Mouse (Mus musculus) liver, embryonic 14.5 days (tissue): ENCODE results near the gene H2-Q1. TPM values are rescaled to one million over a fixed set of nuclear protein-coding genes. Genes with fewer than 3 reads are reported as not detected.
A peak's percentile ranks its signal among the peaks of the same experiment; 100 is the strongest.
"Not testable (repeated sequence)": the region's sequence is repeated elsewhere in the genome, so short reads cannot be mapped to it uniquely, and the experiment has no call there.

Experiments
- ATAC-seq: fragments of 200-750 bp; cut with Nextera tagmentation; 2 replicates; pipeline ENCODE4 v1.8.0; 2017; ENCODE audit warnings: moderate number of reproducible peaks, mild to moderate bottlenecking, moderate library complexity; ENCODE audit not compliant: insufficient read depth
- DNase-seq, 3 experiments: peaks; one replicate each; pipeline ENCODE4 v3.0.0-alpha.2; 2012 to 2013; ENCODE audit warnings: low read depth in 3 of 3, low spot score in 3 of 3
- H3K27ac ChIP-seq: fragments of 300-500 bp; sonication (generic); 2 replicates; pipeline ENCODE4 v1.5.1; 2014; ENCODE audit warnings: moderate library complexity, mild to moderate bottlenecking, control low read depth, inconsistent platforms
- H3K27me3 ChIP-seq: fragments of 300-500 bp; sonication (generic); 2 replicates; pipeline ENCODE4 v1.6.1; 2014; ENCODE audit warnings: mild to moderate bottlenecking, low read length, moderate library complexity; ENCODE audit not compliant: control insufficient read depth, insufficient read depth
- H3K36me3 ChIP-seq: fragments of 300-500 bp; sonication (generic); replicated peaks from 2 replicates; pipeline ENCODE4 v1.6.1; 2014; ENCODE audit warnings: low read depth; ENCODE audit not compliant: control insufficient read depth, insufficient read depth
- H3K4me1 ChIP-seq, 2 experiments: fragments of 200-500 bp in 1 of 2; fragments of 300-500 bp in 1 of 2; sonication (generic) in 1 of 2; replicated peaks; 2 replicates each; pipeline ENCODE4 v1.6.1; 2012 to 2014; ENCODE audit warnings: antibody characterized with exemption in 1 of 2, inconsistent platforms in 1 of 2, low read length in 1 of 2; ENCODE audit not compliant: control insufficient read depth in 2 of 2, insufficient read depth in 2 of 2
- H3K4me2 ChIP-seq: fragments of 300-500 bp; sonication (generic); 2 replicates; pipeline ENCODE4 v1.6.1; 2014; ENCODE audit warnings: low read depth, mild to moderate bottlenecking, control low read depth, moderate library complexity
- H3K4me3 ChIP-seq, 2 experiments: fragments of 200-500 bp in 1 of 2; fragments of 300-500 bp in 1 of 2; sonication (generic) in 1 of 2; 2 replicates each; pipeline ENCODE4 v1.5.1; 2012 to 2014; ENCODE audit warnings: low read depth in 2 of 2, low read length in 2 of 2, mild to moderate bottlenecking in 2 of 2, control low read depth in 1 of 2, inconsistent platforms in 1 of 2, moderate library complexity in 1 of 2; ENCODE audit not compliant: insufficient read depth in 1 of 2
- H3K9ac ChIP-seq: fragments of 300-500 bp; sonication (generic); replicated peaks from 2 replicates; pipeline ENCODE4 v1.6.1; 2014; ENCODE audit warnings: mild to moderate bottlenecking, control low read depth, moderate library complexity
- H3K9me3 ChIP-seq: fragments of 300-500 bp; sonication (generic); 2 replicates; pipeline ENCODE4 v1.6.1; 2016; ENCODE audit warnings: low read length, mixed read lengths; ENCODE audit not compliant: control insufficient read depth
- CTCF ChIP-seq: IDR thresholded peaks from 2 replicates; pipeline ENCODE4 v1.5.1; 2016; ENCODE audit warnings: antibody characterized with exemption, low read depth, control low read depth
- EP300 ChIP-seq: IDR thresholded peaks from 2 replicates; pipeline ENCODE4 v1.6.1; 2016; ENCODE audit warnings: antibody characterized with exemption, low read depth
- WGBS: fragments of 180-500 bp; shearing (Covaris S2); extraction: QIAGEN DNeasy Blood & Tissue Kit; methylation state at CpG from one replicate; pipeline ENCODE4 v1.1.7; 2014; ENCODE audit not compliant: insufficient replicate concordance; 5-methylcytosine and 5-hydroxymethylcytosine counted together
- polyA plus RNA-seq, 2 experiments: library from polyadenylated mRNA; depleted of rRNA in 1 of 2; stranded (reverse) in 1 of 2; unstranded in 1 of 2; fragments of >200 nt; fragmentation: Nextera tagmentation in 1 of 2; extraction: Ambion mirVana in 1 of 2; gene quantifications; 2 replicates each; pipeline versions ENCODE4 v1.2.1 to v1.2.3; 2012 to 2014

H2-Q1 gene
- polyA plus RNA-seq, 2 experiments: 0.50 to 0.58 TPM

GRCm38 (mm10) chr17:35301645-35302258 lies 18.5 kb upstream of the H2-Q1 start:
- TF ChIP-seq CTCF (peak; percentile 96), EP300 (no peak)
- ATAC-seq: no peak
- 18% methylated on average over 13 of the region's 13 CpGs for WGBS
- H3K4me1 ChIP-seq: peaks cover 0 to 3% of the 10 kb centered on the region in 2 experiments; a peak in 2 of 4 replicates
- H3K27ac ChIP-seq: no peak overlapping the region
- H3K27me3 ChIP-seq: no peaks in the 10 kb centered on the region
- H3K36me3 ChIP-seq: no peaks in the 10 kb centered on the region
- DNase-seq: peak; percentile 28 to 52 (median 37)
- H3K4me2 ChIP-seq: no peak overlapping the region
- H3K9ac ChIP-seq: no peak overlapping the region
- H3K9me3 ChIP-seq: no peaks in the 10 kb centered on the region
- no peak overlapping the region for H3K4me3 ChIP-seq

GRCm38 (mm10) chr17:35303271-35303670 lies 16.9 kb upstream of the H2-Q1 start:
- Histone ChIP-seq H3K27me3 (no peaks in the 10 kb centered on the region), H3K4me2 (no peak overlapping the region), H3K4me3 (no peak overlapping the region), H3K4me1 (peaks cover 0 to 3% of the 10 kb centered on the region in 2 experiments; a peak in 2 of 4 replicates), H3K36me3 (no peaks in the 10 kb centered on the region), H3K27ac (no peak overlapping the region), H3K9ac (no peak overlapping the region), H3K9me3 (no peaks in the 10 kb centered on the region)
- DNase-seq: no peak
- TF ChIP-seq EP300: no peak
- no peak for TF ChIP-seq CTCF
- no peak for ATAC-seq
- WGBS: 38% methylated on average over 2 of the region's 2 CpGs

- 58% methylated on average over 10 of the region's 10 CpGs for WGBS
- no peak overlapping the region for H3K4me2 ChIP-seq
- H3K27ac ChIP-seq: no peak overlapping the region
- no peaks in the 10 kb centered on the region for H3K36me3 ChIP-seq
- H3K4me3 ChIP-seq: no peak overlapping the region
- TF ChIP-seq EP300 (no peak), CTCF (no peak; the same call in 1 of the 2 replicates)
- no peaks in the 10 kb centered on the region for H3K9me3 ChIP-seq
- peaks cover 0 to 3% of the 10 kb centered on the region in 2 experiments; a peak in 2 of 4 replicates for H3K4me1 ChIP-seq
- no peak for DNase-seq
- no peak overlapping the region for H3K9ac ChIP-seq
- H3K27me3 ChIP-seq: no peaks in the 10 kb centered on the region
- ATAC-seq: 0 out of 2 replicates have a peak, but pooled peaks have one; percentile 28
Observed at GRCm38 (mm10) chr17:35303756-35304350, 16.4 kb upstream of the H2-Q1 start.

GRCm38 (mm10) chr17:35304478-35304877 lies 15.7 kb upstream of the H2-Q1 start:
- no peak overlapping the region for H3K9ac ChIP-seq
- WGBS: 33% methylated on average over 6 of the region's 6 CpGs
- DNase-seq (no peak), ATAC-seq (no peak)
- peaks cover 0 to 3% of the 10 kb centered on the region in 2 experiments; a peak in 2 of 4 replicates for H3K4me1 ChIP-seq
- no peak overlapping the region for H3K4me2 ChIP-seq
- H3K9me3 ChIP-seq: no peaks in the 10 kb centered on the region
- H3K27ac ChIP-seq: no peak overlapping the region
- no peak overlapping the region for H3K4me3 ChIP-seq
- TF ChIP-seq CTCF: no peak
- TF ChIP-seq EP300: no peak
- H3K36me3 ChIP-seq: no peaks in the 10 kb centered on the region
- no peaks in the 10 kb centered on the region for H3K27me3 ChIP-seq

GRCm38 (mm10) chr17:35304921-35305320 lies 15.3 kb upstream of the H2-Q1 start:
- not testable (repeated sequence) for H3K4me2 ChIP-seq, DNase-seq, H3K4me3 ChIP-seq, H3K4me1 ChIP-seq, H3K36me3 ChIP-seq, H3K27ac ChIP-seq, H3K27me3 ChIP-seq, H3K9me3 ChIP-seq, H3K9ac ChIP-seq, ATAC-seq
- WGBS: 52% methylated on average over 8 of the region's 8 CpGs
